Mouse (Mus musculus) megakaryocyte progenitor cell, adult 5-6 weeks (primary cell): ENCODE measurements around the gene Gm49320. TPM values are rescaled to one million over a fixed set of nuclear protein-coding genes. Genes with fewer than 3 reads are reported as not detected.
"Not testable (repeated sequence)": the region's sequence is repeated elsewhere in the genome, so short reads cannot be mapped to it uniquely, and the experiment has no call there.

ENCODE experiments used
- ATAC-seq: replicated peaks from 2 replicates; pipeline ENCODE4 v1.8.0; 2016; ENCODE audit warnings: mild to moderate bottlenecking, moderate TSS enrichment, inconsistent platforms; ENCODE audit not compliant: poor library complexity
- total RNA-seq, 2 experiments: library from RNA; stranded (forward) in 1 of 2; stranded (reverse) in 1 of 2; fragments of 157-497, 149-512 nt in 1 of 2; fragments of 200-1000 nt in 1 of 2; gene quantifications; 2 replicates each; pipeline versions ENCODE4 v1.2.3 to v1.2.4; 2015 to 2017

Gm49320 gene
- total RNA-seq, 2 experiments from 2014 or later = 2.6 TPM; not detected in 1

DNA sequence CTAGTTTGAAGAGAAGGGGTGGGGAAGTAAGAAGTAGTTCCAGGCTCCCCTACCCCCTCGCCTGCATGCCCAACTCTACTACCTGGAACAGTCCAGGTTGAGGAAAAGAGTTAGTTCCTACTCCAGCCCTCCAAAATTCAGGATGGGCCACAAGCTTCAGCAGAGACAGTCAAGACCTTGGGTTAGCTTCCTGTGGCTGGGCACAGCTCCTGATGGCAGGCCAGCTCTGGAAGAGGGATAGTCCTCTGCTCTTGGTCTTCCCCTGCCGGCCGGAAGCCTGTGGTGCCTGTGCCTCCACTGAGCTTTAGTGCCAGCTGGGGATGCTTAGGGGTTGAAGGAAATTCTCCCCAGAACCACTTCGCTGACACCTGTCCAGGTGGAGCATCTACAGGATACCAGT is 12.3 kb upstream of the Gm49320 start:
- ATAC-seq = peak; percentile 10; the same call in 1 of the 2 replicates

DNA sequence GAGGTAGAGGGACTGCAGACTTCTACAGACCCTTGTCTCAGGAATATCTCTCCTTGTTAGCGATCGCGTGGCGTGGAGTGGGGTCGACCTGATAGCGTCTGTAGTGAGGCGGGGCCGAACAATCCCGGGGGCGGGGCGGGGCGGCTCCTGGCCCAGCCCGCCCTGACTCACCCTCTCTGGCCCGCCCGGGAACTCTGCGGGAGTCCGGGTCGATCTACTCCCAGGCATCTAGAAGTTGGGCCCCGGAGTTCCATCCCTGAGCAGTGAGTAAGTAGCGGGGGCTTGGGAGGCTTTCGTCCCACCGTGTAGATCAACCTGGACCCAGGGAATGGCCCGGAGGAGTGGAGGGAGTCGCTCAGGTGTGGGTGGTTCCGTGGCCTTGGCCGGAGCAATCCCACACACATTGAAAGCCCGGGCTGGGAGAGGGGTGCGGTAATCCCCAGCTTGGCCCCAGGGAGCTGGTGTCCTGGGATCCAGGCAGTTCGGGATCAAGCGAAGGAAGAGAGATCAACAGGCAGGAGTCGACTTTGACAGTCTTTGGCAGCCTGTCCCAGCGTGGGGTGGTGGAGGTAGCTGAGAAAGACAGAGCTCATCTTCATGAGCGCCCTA is 11.8 kb upstream of the Gm49320 start, which contains the start of gene Lrrc8e:
TSS of gene Lrrc8e (plus strand) at position 89 of the 609 bp plus-strand sequence.
- peak; percentile 62 for ATAC-seq

DNA sequence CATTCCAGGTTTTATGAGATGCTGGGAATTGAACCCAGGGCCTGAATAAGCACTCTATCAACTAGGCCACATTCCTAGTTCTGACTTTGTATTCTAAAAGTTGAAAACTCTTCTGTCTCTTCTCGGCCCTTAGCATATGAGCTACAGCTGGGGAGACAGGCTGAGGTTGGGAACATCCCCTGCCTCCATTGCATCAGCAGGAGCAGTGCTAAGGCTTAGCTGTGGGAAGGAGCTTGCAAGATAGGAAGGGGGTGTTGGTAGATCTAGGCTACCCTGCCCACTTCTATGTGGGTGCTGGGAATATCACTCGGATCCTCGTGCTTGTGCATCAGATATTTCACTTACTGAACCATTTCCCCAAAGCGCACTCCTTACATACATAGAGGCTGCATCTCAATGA is 10.7 kb upstream of the Gm49320 start:
- no peak for ATAC-seq

DNA sequence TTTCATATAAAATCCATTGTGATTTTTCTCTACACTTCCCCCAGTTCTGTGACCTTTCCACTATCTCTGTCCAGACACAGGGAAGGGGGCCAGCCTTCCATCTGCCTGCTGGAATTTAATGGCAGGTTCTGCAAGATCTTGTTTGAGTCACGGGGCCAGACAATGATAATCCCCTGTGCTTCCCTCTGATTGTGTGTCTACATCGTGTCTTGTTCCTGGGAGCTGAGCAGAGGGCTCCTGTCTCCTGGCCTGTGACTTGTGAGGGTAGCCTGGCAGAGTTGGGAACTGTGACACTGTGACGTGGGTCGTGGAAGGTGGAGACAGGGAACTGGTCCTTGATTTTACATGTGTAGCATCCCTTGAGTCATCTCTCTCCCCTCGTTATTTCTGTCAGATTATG is 8.9 kb upstream of the Gm49320 start:
- no peak for ATAC-seq

DNA sequence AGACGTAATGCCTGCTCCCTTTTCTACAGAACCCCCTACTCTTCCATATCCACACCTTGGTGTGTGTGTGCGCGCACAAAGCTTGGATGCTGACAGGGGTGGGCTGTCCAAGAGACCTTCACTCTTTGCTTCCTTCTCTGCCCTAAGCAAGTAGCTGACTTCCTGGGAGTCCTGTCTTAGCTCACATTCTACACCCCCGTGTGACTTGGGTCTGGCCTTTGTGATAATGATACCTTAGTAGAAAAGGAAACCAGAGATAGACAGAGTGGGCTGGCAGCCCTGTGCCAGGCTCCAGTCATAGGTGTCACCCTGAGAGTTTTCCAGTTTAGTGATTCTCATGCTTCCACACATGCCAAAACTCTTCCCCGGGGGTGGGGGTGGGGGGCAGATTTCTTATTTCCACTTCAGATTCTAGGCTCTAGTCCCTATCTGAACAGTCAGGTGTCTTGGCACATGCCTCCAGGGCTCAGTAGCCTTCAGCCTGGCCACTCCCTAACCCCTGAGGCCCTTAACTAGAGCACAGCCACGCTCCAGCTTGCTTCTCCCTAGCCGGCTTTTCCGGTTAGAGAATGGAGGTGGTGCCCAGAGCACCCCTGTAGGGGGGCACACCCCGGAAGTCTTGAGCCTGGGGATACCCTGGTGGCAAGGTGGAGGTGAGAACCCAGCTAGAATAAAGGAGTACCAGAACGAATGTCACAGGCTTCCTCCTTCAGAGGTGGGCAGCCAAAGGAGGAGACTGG is 7.9 kb upstream of the Gm49320 start:
- peak; percentile 47 for ATAC-seq

DNA sequence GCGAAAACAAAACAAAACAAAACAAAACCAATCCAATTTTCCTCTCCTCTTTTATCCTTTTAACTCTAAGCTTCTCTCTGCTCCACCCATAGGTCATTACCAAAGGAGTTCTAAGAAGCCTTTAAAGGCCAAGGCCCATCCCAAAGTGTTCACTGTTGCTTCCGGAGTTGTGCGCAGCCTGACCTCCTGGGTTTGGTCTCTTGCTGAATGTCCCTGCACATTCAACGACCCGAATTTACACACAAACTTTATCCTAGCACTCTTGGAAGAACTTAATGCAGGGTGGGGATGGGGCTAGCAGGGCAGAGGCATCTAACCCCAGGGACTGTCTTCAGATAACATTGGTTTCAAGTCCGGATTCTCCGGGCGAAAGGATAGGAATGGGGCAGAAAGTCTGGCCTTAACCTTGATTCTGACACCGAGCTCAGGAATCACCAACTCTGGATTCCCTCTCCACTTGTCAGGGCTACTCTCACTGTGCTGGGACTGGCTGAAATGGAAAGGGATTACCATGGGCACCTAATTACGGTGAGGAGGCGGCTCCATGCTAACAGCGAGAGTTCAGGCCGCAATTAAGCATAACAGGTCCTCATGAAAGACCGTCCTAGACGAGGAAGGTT is 741 bp upstream of the Gm49320 start:
- peak; percentile 4; the same call in 1 of the 2 replicates for ATAC-seq

DNA sequence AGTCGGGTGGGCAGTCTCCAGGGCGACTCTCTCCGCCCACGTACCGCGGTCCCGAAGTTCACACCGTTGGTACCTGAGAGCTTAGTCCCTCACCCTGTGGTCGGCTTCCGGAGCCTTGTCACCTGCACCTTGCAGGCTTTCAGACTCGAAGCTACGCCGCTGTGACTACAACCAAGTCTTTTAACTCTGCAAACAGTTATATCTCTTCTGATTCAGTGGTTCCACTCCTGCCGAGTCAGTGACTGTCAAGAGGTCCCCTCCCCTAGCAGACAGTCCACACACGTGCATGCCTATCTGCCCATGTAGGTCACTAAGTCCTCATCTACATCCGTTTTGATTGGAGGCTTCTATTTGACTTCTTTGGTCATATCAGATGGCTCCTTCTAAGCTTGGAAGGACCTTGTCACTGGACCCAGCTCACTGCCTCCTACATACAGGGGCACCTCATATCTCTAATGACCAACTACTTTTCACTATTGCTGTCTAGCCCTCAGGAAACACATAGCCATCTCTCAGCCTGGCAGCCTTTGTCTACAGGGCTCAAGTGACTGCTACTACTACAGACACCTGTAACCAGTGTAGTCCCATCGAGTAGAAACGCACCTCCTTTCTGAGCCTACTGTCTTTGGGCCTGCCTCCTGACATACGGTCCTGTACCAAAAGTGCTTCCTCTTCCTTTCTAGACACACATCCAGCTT is 677 bp downstream of the Gm49320 start:
- ATAC-seq = peak; percentile 30

DNA sequence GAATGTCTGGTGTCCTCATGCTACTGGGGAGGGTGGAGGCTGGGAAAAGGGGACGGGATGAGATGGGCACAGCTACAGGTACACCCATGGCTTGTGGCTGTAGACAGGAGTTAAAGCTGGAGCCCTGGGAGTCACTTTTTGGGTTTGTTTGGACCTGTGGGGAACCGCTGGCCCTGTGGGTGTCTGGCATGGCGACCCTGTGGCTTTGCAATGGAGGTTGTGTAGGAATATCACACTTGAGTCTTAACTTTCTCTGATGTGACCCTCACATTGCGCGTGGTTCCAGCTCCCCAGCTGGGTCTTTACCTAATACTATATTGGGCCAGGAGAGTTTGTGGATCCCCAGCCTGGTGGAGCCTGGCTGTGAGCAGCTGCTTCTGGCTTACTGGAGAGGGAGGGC is 6.4 kb downstream of the Gm49320 start:
- no peak for ATAC-seq

DNA sequence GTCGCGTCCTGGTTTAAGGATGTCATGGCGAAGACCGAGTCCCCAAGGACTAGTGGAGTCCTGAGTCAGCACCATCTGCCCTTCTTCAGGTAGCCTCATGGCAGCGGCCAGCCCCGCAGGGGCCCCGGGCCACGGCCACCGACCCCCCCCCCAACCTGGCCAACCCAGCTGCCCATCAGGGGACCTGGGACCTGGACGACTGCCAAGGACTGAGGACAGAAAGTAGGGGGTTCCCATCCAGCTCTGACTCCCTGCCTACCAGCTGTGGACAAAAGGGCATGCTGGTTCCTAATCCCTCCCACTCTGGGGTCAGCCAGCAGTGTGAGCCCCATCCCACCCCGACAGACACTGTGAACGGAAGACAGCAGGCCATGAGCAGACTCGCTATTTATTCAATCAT is 7.1 kb downstream of the Gm49320 start:
- ATAC-seq = no peak

DNA sequence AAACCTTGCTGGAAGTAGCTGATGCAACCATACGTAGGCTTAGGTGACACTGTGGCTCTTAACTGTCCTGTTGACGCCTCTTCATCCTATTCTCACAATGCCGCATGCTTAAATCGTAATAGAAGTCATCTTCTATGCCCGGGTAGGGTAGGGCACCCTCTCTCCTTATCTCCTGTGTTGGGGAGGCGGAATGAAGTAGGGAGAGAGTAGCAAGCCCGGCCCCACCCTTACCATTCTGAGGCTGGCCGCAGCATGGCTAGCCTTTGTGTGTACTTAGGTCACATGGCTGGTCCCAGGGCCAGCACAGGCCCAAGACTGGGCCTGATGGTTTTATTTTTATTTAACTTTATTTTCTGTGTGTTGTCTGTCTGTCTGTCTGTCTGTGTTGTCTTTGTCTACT is 8.6 kb downstream of the Gm49320 start:
- no peak for ATAC-seq

DNA sequence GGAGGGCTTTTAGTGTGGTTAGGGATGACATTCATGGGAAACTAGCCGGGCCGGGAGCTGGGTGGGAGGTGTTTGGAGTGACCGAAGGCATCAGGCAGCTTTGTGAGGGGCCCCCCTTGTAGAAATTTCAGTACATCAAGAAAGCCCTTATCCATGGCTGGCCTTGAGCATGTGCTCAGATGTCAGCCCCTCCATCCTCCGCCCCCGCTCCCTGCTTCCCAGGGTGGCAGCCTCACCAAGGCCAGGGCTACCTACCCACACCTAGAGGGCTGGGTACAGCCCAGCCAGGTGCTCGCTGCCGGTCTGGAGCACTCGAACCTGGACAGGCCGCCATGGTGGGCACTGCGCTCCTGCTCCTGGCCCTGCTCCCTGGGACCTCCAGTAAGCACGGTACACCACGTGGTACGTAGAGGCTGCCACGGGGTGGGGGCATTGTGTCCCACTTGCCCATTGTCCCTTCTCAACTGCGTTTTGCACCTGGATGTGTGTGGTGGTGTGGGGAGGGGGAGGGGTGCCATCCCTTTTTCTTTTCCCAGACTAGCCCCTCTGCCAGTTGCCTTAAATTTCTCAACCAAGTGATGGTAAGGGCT is 9.4 kb downstream of the Gm49320 start, which contains the start of gene Tgfbr3l:
TSS of gene Tgfbr3l (plus strand) at position 264 of the 590 bp plus-strand sequence.
- ATAC-seq = no peak

DNA sequence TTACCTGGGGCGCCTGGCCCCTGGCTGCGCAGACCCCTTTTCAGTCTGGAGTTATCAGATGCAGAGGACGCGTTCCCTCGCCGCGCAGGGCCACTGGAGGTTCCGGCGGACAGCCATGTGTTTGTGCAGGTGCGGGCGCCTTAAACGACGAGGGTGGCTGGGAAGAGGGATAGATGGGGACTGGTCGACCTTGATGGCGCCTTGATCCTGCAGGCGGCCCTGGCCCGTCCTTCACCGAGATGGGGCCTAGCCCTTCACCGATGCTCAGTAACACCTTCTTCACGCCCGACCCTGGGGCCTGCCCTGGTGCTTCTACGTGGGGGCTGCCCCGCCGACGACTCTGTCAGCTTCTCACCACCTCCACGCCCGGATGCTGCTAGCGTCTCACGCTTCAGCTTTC is 10.5 kb downstream of the Gm49320 start:
- ATAC-seq = no peak

DNA sequence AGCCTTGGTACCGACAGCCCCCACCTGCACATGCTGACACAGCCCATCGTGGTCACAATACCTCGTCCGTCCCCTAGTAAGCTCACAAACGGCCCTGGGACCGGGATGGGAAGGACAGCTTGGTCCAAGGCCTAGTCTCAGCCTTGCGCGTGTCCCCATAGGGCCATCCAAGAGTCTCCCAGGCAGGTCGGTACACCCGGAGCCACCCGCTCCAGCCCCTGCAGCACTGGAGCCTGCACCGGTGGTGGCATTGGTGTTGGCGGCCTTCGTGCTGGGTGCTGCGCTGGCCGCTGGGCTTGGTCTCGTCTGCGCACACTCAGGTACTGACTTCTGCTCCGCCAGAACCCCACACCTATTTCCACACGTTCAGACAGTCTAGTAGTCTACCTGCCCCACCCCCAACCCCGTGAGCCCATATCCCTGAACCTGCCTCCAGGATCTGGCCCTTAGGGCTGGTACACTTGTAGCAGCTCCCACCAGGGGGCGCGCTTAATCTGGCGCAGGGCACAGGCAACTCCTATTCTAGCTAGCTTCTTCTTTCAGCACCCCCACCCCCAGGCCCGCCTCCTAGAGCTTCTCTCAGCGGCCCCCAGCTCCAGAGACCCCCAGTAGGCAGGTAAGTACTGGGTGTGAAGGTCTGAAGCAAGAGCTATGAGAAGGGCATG is 11.8 kb downstream of the Gm49320 start:
- peak; percentile 69 for ATAC-seq

DNA sequence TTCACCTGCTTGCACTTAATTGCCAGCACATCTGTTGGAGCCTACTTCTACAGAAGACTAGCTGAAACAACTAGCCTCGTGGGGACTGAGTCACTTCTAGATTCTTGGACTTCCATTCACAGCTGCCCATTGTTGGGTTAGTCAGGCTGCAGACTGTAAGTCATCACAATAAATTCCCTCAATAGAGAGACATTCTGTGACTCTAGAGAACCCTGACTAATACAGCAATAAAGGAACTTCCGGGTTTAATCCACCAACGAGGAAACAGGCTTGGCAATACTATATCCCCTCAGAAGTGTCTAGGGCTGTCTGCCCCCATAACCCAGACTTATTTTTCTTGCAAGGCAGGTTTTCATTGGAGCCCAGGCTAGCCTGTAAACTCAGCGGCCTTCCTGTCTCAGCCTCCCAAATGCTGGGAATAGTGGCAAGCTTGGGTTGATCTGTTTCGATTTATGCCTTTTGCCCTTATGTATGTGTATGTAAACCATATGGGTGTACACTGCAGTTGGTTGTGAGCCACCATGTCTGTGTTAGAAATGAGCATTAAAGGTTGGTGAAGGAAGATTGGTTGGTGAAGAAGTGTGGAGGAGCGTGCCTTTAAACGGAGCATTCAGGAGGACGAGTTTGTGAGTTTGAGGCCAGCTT is 13.6 kb downstream of the Gm49320 start:
- ATAC-seq = no peak

DNA sequence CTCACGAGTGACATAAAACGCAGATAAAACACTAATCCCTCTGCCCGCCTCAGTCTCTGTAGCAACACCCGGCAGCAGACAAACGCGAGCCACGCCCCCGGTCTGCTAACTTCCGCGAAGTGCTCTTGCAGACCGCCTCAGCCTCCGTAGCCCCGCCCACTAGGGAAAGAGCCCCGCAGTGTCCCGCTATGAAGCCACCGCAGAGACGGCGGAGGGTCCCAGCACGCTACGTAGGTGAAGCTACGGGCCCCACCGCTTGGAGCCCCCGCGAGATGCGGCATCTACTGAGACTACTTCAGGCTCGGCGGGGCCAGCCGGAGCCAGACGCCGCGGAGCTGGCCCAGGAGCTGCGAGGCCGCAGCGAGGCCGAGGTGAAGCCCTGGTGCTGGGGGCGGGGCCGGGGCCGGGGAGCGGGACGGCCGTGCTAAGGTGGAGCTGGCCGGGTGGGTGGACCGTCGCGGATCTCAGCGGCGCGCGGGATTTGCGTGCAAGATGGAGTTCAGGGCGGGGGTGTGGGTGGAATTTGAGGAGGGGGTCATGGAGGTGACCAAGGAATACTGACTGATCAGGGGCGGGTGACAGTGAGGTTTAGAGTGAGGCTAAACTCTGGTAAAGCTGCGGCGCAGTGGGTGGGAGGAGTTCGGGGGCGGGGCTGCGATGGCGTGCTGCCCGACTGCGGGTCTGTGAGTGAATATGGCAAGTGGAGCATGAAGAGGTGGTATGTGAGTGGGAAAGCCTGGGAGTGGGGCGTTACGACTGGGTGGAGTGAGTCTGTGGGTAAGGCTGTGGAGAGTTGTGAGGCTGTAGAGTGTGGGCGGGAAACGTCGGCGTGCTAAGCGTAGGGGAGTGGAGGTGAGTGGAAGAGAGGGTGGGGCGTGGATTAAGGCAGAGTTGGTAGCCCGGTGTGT is 14.5 kb downstream of the Gm49320 start, which contains the start of gene Snapc2:
TSS of gene Snapc2 (plus strand) at position 147 of the 908 bp plus-strand sequence.
- ATAC-seq = peak; percentile 83

DNA sequence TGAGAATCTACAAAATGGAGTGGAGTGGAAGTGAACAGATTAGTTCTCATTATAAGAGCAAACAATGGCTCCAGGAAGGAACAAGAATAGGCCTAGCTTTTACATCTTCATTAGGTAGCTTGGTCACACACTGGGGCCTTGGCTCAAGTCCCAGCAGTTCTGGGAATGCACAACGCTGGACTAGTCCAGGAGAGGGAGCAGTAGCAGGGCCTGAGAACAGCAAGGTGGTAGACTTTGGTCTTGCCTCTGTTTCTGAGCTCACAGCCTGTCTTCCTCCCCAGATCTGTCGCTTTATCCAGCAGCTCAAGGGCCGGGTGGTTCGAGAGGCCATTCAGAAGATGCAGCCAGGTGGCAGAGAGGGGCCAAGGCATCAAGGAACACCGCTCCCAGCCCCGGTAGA is 15.3 kb downstream of the Gm49320 start:
- no peak for ATAC-seq

DNA sequence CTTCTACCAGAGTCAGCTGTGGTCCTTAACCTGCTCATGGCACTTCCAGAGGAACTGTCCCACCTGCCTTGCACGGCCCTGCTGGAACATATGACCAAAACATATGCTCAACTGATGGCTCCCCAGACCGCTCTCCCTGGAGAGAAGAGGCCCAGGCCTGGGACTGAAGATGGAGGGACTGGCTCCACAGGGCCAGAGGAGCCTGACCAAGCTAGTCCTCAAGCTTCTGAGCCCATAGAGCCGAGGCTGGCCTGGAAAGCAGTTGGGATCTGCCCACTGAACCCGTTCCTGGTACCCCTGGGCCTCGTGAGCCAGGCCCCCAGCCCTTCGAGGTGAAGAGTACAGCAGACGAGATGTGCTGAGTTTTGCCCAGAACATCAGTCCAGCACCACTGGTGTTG is 16.8 kb downstream of the Gm49320 start:
- not testable (repeated sequence) for ATAC-seq

DNA sequence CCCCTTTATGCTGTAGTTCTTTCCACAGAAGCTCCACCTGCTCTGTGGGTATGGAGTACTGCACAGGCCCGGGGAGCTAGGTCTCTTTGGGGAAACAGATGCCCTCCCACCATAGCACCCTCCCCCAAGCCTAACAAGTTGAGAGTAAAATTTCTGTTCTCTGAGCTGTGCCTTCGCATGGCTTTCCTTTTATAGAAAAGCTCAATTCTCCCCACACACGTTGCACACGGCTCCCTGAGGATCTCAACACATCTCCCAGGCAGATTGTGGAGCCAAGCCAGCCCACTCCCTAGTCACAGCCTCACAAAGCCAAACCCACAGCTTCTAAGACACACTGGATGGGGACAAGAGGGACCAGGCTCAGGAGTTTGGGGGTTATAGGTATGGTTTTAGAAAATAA is 18.2 kb downstream of the Gm49320 start:
- ATAC-seq = no peak

DNA sequence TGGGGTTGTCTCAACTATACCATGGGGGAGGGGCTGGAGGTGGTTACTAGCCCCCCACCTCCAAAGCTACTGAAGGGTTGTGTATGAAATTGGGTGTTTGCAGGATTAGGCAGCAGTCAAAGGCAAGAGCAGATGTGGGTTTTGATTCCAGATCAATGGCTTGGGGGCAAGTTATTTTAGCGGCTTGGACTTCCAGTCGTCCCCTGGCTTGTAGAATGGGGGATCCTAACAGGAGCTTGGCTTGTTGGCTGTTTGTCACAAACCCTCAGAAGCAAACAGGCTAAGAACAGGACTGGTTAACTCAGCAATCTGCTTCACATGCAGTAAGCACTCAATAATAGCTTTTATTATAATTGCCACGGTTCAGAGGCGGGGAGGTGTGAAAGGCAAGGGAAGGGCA is 18.7 kb downstream of the Gm49320 start:
- no peak for ATAC-seq
